Mouse (Mus musculus) limb, embryonic 13.5 days (tissue): ENCODE data around the gene 6030468B19Rik. TPM values are rescaled to one million over a fixed set of nuclear protein-coding genes. Genes with fewer than 3 reads are reported as not detected.

Experiments used
- ATAC-seq: fragments of 200-750 bp; cut with Nextera tagmentation; 2 replicates; pipeline ENCODE4 v1.8.0; 2017; ENCODE audit warnings: low read depth, moderate number of reproducible peaks, moderate TSS enrichment; ENCODE audit not compliant: low FRiP score
- H3K27ac ChIP-seq: fragments of 300-500 bp; sonication (generic); 2 replicates; pipeline ENCODE4 v1.5.1; 2015; ENCODE audit warnings: inconsistent platforms, mild to moderate bottlenecking, moderate library complexity
- H3K27me3 ChIP-seq: fragments of 300-500 bp; sonication (generic); 2 replicates; pipeline ENCODE4 v1.6.1; 2015; ENCODE audit warnings: mild to moderate bottlenecking, inconsistent platforms
- H3K36me3 ChIP-seq: fragments of 300-500 bp; sonication (generic); 2 replicates; pipeline ENCODE4 v1.6.1; 2015; ENCODE audit warnings: inconsistent platforms, mild to moderate bottlenecking, moderate library complexity
- H3K4me1 ChIP-seq: fragments of 300-500 bp; sonication (generic); 2 replicates; pipeline ENCODE4 v1.6.1; 2015; ENCODE audit warnings: inconsistent platforms
- H3K4me2 ChIP-seq: fragments of 300-500 bp; sonication (generic); replicated peaks from 2 replicates; pipeline ENCODE4 v1.6.1; 2015; ENCODE audit warnings: inconsistent platforms, mild to moderate bottlenecking, moderate library complexity
- H3K4me3 ChIP-seq: fragments of 300-500 bp; sonication (generic); 2 replicates; pipeline ENCODE4 v1.5.1; 2015; ENCODE audit warnings: moderate library complexity, mild to moderate bottlenecking, inconsistent platforms
- H3K9ac ChIP-seq: fragments of 300-500 bp; sonication (generic); 2 replicates; pipeline ENCODE4 v1.6.1; 2015; ENCODE audit warnings: mild to moderate bottlenecking, inconsistent platforms
- H3K9me3 ChIP-seq: fragments of 300-500 bp; sonication (generic); 2 replicates; pipeline ENCODE4 v1.6.1; 2016; ENCODE audit warnings: inconsistent platforms
- WGBS: fragments of 180-500 bp; shearing (Covaris S2); methylation state at CpG from one replicate; pipeline ENCODE4 v1.1.7; 2015; 5-methylcytosine and 5-hydroxymethylcytosine counted together
- polyA plus RNA-seq: library from polyadenylated mRNA; unstranded; fragments of >200 nt; fragmentation: Nextera tagmentation; extraction: Ambion mirVana; gene quantifications from 2 replicates; pipeline ENCODE4 v1.2.1, GENCODE M21; 2015

6030468B19Rik gene
- polyA plus RNA-seq, 1 experiment from 2014 or later: 0.41 TPM

GRCm38 (mm10) chr11:117852875-117853274, 55.4 kb downstream of the 6030468B19Rik start:
- Histone ChIP-seq H3K9ac (no peak overlapping the region), H3K4me2 (no peak overlapping the region), H3K36me3 (peaks cover 64% of the 10 kb centered on the region), H3K27me3 (no peaks in the 10 kb centered on the region), H3K27ac (no peak overlapping the region), H3K4me3 (no peak overlapping the region), H3K4me1 (peaks cover 23% of the 10 kb centered on the region), H3K9me3 (no peaks in the 10 kb centered on the region)
- WGBS: 91% methylated on average over 3 of the region's 3 CpGs
- no peak for ATAC-seq

- peaks cover 64% of the 10 kb centered on the region for H3K36me3 ChIP-seq
- no peak overlapping the region for H3K9ac ChIP-seq
- H3K27ac ChIP-seq: no peak overlapping the region
- no peaks in the 10 kb centered on the region for H3K9me3 ChIP-seq
- 89% methylated on average over 9 of the region's 9 CpGs for WGBS
- no peak overlapping the region for H3K4me2 ChIP-seq
- peaks cover 11% of the 10 kb centered on the region for H3K27me3 ChIP-seq
- no peak overlapping the region for H3K4me3 ChIP-seq
- ATAC-seq: no peak
- peaks cover 16% of the 10 kb centered on the region for H3K4me1 ChIP-seq
Measured at GRCm38 (mm10) chr11:117854241-117854640, 56.8 kb downstream of the 6030468B19Rik start.

- peaks cover 22% of the 10 kb centered on the region for H3K27me3 ChIP-seq
- WGBS: 95% methylated on average over 5 of the region's 5 CpGs
- H3K36me3 ChIP-seq: peaks cover 64% of the 10 kb centered on the region
- no peaks in the 10 kb centered on the region for H3K9me3 ChIP-seq
- peaks cover 15% of the 10 kb centered on the region for H3K4me1 ChIP-seq
- H3K27ac ChIP-seq: no peak overlapping the region
- no peak overlapping the region for H3K4me2 ChIP-seq
- no peak for ATAC-seq
- no peak overlapping the region for H3K9ac ChIP-seq
- no peak overlapping the region for H3K4me3 ChIP-seq
Measured at GRCm38 (mm10) chr11:117855360-117855759, 57.9 kb downstream of the 6030468B19Rik start.

- H3K27me3 ChIP-seq: peaks cover 28% of the 10 kb centered on the region
- WGBS: 80% methylated on average over 1 of the region's 1 CpGs
Measured at GRCm38 (mm10) chr11:117855975-117856374, 58.5 kb downstream of the 6030468B19Rik start.

More at GRCm38 (mm10) chr11:117855975-117856374, 58.5 kb downstream of the 6030468B19Rik start:
- Histone ChIP-seq H3K4me3 (no peak overlapping the region), H3K9me3 (no peaks in the 10 kb centered on the region), H3K9ac (no peak overlapping the region), H3K4me1 (peaks cover 13% of the 10 kb centered on the region), H3K27ac (no peak overlapping the region), H3K36me3 (peaks cover 63% of the 10 kb centered on the region), H3K4me2 (no peak overlapping the region)
- ATAC-seq: no peak

Other genes with a start within 250 kb of the 6030468B19Rik start
- 19.3 and 19.6 TPM in 2 replicates for gene Tnrc6c, start 143.4 kb upstream of the 6030468B19Rik start, polyA plus RNA-seq
- gene Tmc8, start 15.6 kb upstream of the 6030468B19Rik start, polyA plus RNA-seq: 0.81 and 1.4 TPM in 2 replicates
- gene Tmc6, start 15.5 kb upstream of the 6030468B19Rik start, polyA plus RNA-seq: 19.0 and 23.9 TPM in 2 replicates
- gene Gm20708, start 12.0 kb downstream of the 6030468B19Rik start, polyA plus RNA-seq: 0.60 and 0.72 TPM in 2 replicates
- 38.4 and 39.5 TPM in 2 replicates for gene Syngr2, start 12.0 kb downstream of the 6030468B19Rik start, polyA plus RNA-seq
- 5.6 and 6.2 TPM in 2 replicates for gene Afmid, start 28.3 kb downstream of the 6030468B19Rik start, polyA plus RNA-seq
- gene Tk1, start 28.4 kb downstream of the 6030468B19Rik start, polyA plus RNA-seq: 133 and 137 TPM in 2 replicates
- gene Birc5, start 51.6 kb downstream of the 6030468B19Rik start, polyA plus RNA-seq: 307 and 322 TPM in 2 replicates
- gene Tmem235, start 63.1 kb downstream of the 6030468B19Rik start, polyA plus RNA-seq: not detected in 2 replicates
- 3.4 and 3.6 TPM in 2 replicates for gene Tha1, start 75.8 kb downstream of the 6030468B19Rik start, polyA plus RNA-seq
- gene Socs3, start 172.4 kb downstream of the 6030468B19Rik start, polyA plus RNA-seq: 15.6 and 15.8 TPM in 2 replicates
- 34.4 and 35.7 TPM in 2 replicates for gene Pgs1, start 188.6 kb downstream of the 6030468B19Rik start, polyA plus RNA-seq